Mouse (Mus musculus) G1E (cell line): ENCODE measurements around the gene Dnajb8.

Experiments used
- CTCF ChIP-seq: IDR thresholded peaks from 2 replicates; pipeline ENCODE4 v1.5.1; 2012; ENCODE audit warnings: low read depth, low read length, inconsistent platforms, mixed read lengths
- TAL1 ChIP-seq: conservative IDR thresholded peaks from 2 replicates; pipeline ENCODE4 v1.6.1; 2012; ENCODE audit warnings: low read depth, low read length, inconsistent platforms, mixed read lengths

DNA sequence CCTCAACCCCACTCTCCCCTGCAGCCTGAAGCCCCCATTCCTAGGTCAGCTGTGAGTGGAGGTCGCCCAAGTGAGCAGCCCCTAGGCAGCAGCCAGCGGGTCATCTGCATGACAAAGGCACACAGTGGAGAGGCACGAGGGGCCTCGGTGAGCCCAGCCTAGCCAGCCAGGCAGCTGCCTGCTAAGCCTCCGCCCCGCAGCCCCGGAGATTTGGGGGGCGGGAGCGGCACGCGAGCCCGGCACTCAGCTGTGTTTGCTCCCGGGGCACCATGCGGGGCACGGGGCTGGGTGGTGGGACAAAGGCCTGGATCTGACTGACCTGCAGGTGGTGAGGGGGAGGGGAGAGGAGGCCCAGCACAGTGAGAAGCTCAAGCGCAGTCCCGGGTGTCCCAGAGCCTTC, 13.9 kb downstream of the Dnajb8 start:
- TF ChIP-seq TAL1, result no peak
- no peak for TF ChIP-seq CTCF
